Mouse (Mus musculus) lung, postnatal 0 days (tissue): ENCODE results near the gene Hist1h2ah. TPM values are rescaled to one million over a fixed set of nuclear protein-coding genes. Genes with fewer than 3 reads are reported as not detected.
"Not testable (repeated sequence)": the region's sequence is repeated elsewhere in the genome, so short reads cannot be mapped to it uniquely, and the experiment has no call there.

Source experiments
- ATAC-seq: fragments of 200-750 bp; cut with Nextera tagmentation; 2 replicates; pipeline ENCODE4 v1.8.0; 2017; ENCODE audit warnings: moderate library complexity
- DNase-seq: peaks from one replicate; pipeline ENCODE4 v3.0.0-alpha.2; 2016; ENCODE audit warnings: low spot score
- H3K27ac ChIP-seq: fragments of 300-500 bp; sonication (generic); 2 replicates; pipeline ENCODE4 v1.5.1; 2014; ENCODE audit warnings: antibody characterized with exemption, mild to moderate bottlenecking, low read length, mixed read lengths
- H3K27me3 ChIP-seq: fragments of 300-500 bp; sonication (generic); replicated peaks from 2 replicates; pipeline ENCODE4 v1.6.1; 2014; ENCODE audit warnings: low read length, mixed read lengths; ENCODE audit not compliant: insufficient read depth
- H3K36me3 ChIP-seq: fragments of 300-500 bp; sonication (generic); 2 replicates; pipeline ENCODE4 v1.6.1; 2014; ENCODE audit warnings: low read length, mixed read lengths; ENCODE audit not compliant: insufficient read depth
- H3K4me1 ChIP-seq: fragments of 300-500 bp; sonication (generic); 2 replicates; pipeline ENCODE4 v1.6.1; 2014; ENCODE audit warnings: antibody characterized with exemption, low read depth, low read length, mixed read lengths; ENCODE audit not compliant: insufficient read depth
- H3K4me2 ChIP-seq: fragments of 300-500 bp; sonication (generic); replicated peaks from 2 replicates; pipeline ENCODE4 v1.6.1; 2014; ENCODE audit warnings: low read depth, mild to moderate bottlenecking, low read length, moderate library complexity, mixed read lengths
- H3K4me3 ChIP-seq: fragments of 300-500 bp; sonication (generic); 2 replicates; pipeline ENCODE4 v1.5.1; 2014; ENCODE audit warnings: low read depth, low read length
- H3K9ac ChIP-seq: fragments of 300-500 bp; sonication (generic); replicated peaks from 2 replicates; pipeline ENCODE4 v1.6.1; 2014; ENCODE audit warnings: low read depth, mild to moderate bottlenecking
- H3K9me3 ChIP-seq: fragments of 300-500 bp; sonication (generic); 2 replicates; pipeline ENCODE4 v1.6.1; 2016; ENCODE audit warnings: low read length, mixed read lengths
- CTCF ChIP-seq: IDR thresholded peaks from 2 replicates; pipeline ENCODE4 v1.5.1; 2016; ENCODE audit warnings: antibody characterized with exemption, mild to moderate bottlenecking
- EP300 ChIP-seq: IDR thresholded peaks from 2 replicates; pipeline ENCODE4 v1.6.1; 2016; ENCODE audit warnings: antibody characterized with exemption, mild to moderate bottlenecking, control low read depth
- WGBS: fragments of 180-500 bp; shearing (Covaris S2); extraction: QIAGEN DNeasy Blood & Tissue Kit; methylation state at CpG from one replicate; pipeline ENCODE4 v1.1.7; 2014; 5-methylcytosine and 5-hydroxymethylcytosine counted together
- polyA plus RNA-seq: library from polyadenylated mRNA; unstranded; fragments of >200 nt; fragmentation: Nextera tagmentation; extraction: Ambion mirVana; gene quantifications from 2 replicates; pipeline ENCODE4 v1.2.1, GENCODE M21; 2015

Gene Hist1h2ah
- polyA plus RNA-seq: 4.2 and 5.2 TPM in 2 replicates

- not testable (repeated sequence) for H3K4me1 ChIP-seq, H3K27ac ChIP-seq, H3K9me3 ChIP-seq, H3K9ac ChIP-seq, H3K27me3 ChIP-seq, H3K36me3 ChIP-seq
- Histone ChIP-seq H3K4me2 (peak within 1 kb of the TSS; percentile 53), H3K4me3 (peak within 1 kb of the TSS; percentile 33)
- peak; percentile 98 for DNase-seq
- under 1% methylated on average over 20 of the region's 69 CpGs for WGBS
- ATAC-seq: peak; percentile 99
- TF ChIP-seq EP300: peak; percentile 34; the same call in 1 of the 2 replicates
- peak; percentile 6; the same call in 1 of the 2 replicates for TF ChIP-seq CTCF
Observed at GRCm38 (mm10) chr13:22035267-22036148, at the start of gene Hist1h2ah, which contains the start of gene Hist1h2bk. Hist1h2ah (minus strand) TSS chr13:22035568. Hist1h2bk (plus strand) TSS chr13:22035870.

DNA sequence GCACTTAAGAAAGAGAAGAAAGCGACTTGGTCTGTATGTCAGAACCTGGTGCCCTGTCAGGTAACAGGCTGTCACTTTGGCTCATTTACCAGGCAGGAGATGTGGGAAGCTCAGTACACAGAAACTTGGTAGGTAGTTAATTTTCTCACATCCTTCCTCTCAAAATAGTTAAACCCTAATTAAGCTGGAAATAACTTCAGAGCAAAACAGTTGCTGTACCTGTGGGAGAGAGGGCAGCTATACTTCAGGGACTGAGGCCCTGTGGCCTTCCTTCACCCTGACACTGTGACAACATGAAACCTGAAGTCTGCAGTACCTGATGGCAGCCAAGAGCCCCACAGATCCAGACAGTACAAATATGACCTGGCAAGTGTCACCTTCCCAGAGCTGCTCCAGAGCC lies 48.8 kb upstream of the Hist1h2ah start, which contains the start of gene Vmn1r188:
Vmn1r188 (plus strand) TSS at position 301 of the 400 bp plus-strand sequence.
- H3K27me3 ChIP-seq, H3K4me1 ChIP-seq, H3K36me3 ChIP-seq, H3K4me2 ChIP-seq, H3K9ac ChIP-seq, H3K9me3 ChIP-seq, ATAC-seq, H3K27ac ChIP-seq, H3K4me3 ChIP-seq, DNase-seq: not testable (repeated sequence)
- WGBS: 50% methylated on average over 1 of the region's 1 CpGs

GRCm38 (mm10) chr13:22063468-22063867 lies 28.1 kb upstream of the Hist1h2ah start:
- no peak for ATAC-seq
- Histone ChIP-seq H3K36me3 (no peaks in the 10 kb centered on the region), H3K4me2 (no peak overlapping the region), H3K9me3 (no peaks in the 10 kb centered on the region), H3K27ac (no peak overlapping the region), H3K27me3 (no peaks in the 10 kb centered on the region), H3K9ac (no peak overlapping the region), H3K4me1 (no peaks in the 10 kb centered on the region), H3K4me3 (no peak overlapping the region)
- no peak for DNase-seq
- 30% methylated on average over 1 of the region's 1 CpGs for WGBS
- TF ChIP-seq CTCF: no peak
- no peak for TF ChIP-seq EP300

- Histone ChIP-seq H3K36me3 (no peaks in the 10 kb centered on the region), H3K27me3 (no peaks in the 10 kb centered on the region), H3K4me3 (no peak overlapping the region), H3K9ac (no peak overlapping the region), H3K4me2 (no peak overlapping the region), H3K9me3 (no peaks in the 10 kb centered on the region), H3K4me1 (no peaks in the 10 kb centered on the region), H3K27ac (no peak overlapping the region)
- TF ChIP-seq EP300 (no peak), CTCF (no peak)
- ATAC-seq (no peak), DNase-seq (no peak)
- WGBS: 70% methylated on average over 1 of the region's 1 CpGs
Observed at GRCm38 (mm10) chr13:22061422-22061821, 26.1 kb upstream of the Hist1h2ah start.

GRCm38 (mm10) chr13:22053754-22054153 lies 18.4 kb upstream of the Hist1h2ah start:
- H3K4me2 ChIP-seq: no peak overlapping the region
- 89% methylated on average over 1 of the region's 1 CpGs for WGBS

DNA sequence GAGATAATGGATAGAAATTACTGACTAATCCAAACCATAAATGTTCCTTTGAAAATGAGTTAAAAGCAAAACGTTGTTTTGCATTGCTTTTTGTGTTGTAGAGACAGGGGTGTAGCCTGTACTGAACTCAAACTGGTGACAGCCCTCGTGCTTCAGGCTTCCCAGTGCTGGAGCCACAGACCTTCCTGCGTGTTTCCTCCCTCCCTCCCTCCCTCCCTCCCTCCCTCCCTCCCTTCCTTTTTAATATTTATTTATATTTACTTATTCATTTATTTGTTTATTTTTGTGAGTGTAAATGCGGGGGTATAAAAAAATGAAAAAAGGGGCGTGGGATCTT lies 16.1 kb upstream of the Hist1h2ah start:
- no peaks in the 10 kb centered on the region for H3K9me3 ChIP-seq
- H3K4me1 ChIP-seq: 0 out of 2 replicates have a peak, but pooled peaks cover 2% of the 10 kb centered on the region
- H3K4me3 ChIP-seq: peak overlapping the region; percentile 42
- no peak for TF ChIP-seq EP300
- no peak for TF ChIP-seq CTCF
- no peak for DNase-seq
- H3K27me3 ChIP-seq: no peaks in the 10 kb centered on the region
- H3K9ac ChIP-seq: no peak overlapping the region; the same call in 1 of the 2 replicates
- 12% methylated on average over 5 of the region's 5 CpGs for WGBS
- H3K36me3 ChIP-seq: no peaks in the 10 kb centered on the region
- H3K27ac ChIP-seq: peak overlapping the region; percentile 57; the same call in 1 of the 2 replicates
- ATAC-seq: no peak
- peak overlapping the region; percentile 71 for H3K4me2 ChIP-seq

More at GRCm38 (mm10) chr13:22053754-22054153, 18.4 kb upstream of the Hist1h2ah start:
- Histone ChIP-seq H3K27me3 (no peaks in the 10 kb centered on the region), H3K27ac (no peak overlapping the region), H3K4me3 (no peak overlapping the region), H3K9me3 (no peaks in the 10 kb centered on the region), H3K36me3 (no peaks in the 10 kb centered on the region), H3K9ac (no peak overlapping the region), H3K4me1 (0 out of 2 replicates have a peak, but pooled peaks cover 2% of the 10 kb centered on the region)
- TF ChIP-seq EP300 (no peak), CTCF (no peak)
- DNase-seq: no peak
- no peak for ATAC-seq
